Mouse (Mus musculus): Measurements from ENCODE around the gene Spef1.
A peak's percentile ranks its signal among the peaks of the same experiment; 100 is the strongest.

Gene Spef1

GRCm38 (mm10) chr2:131172322-131172721 lies 14.8 kb downstream of the Spef1 start:
- no peak for DNase-seq (ENCODE audit: low read depth)

- peak; percentile 48 for DNase-seq (ENCODE audit: low read depth)
These were observed 15.5 kb downstream of the Spef1 start for GRCm38 (mm10) chr2:131171401-131172104.

GRCm38 (mm10) chr2:131170936-131171335 lies 16.1 kb downstream of the Spef1 start:
- DNase-seq (ENCODE audit: low read depth) = no peak

- no peak for DNase-seq (ENCODE audit: low read depth)
These were observed 18.2 kb downstream of the Spef1 start for GRCm38 (mm10) chr2:131168914-131169313.

- DNase-seq (ENCODE audit: low read depth) = no peak
These were observed 19.1 kb downstream of the Spef1 start for GRCm38 (mm10) chr2:131167984-131168383.

- DNase-seq (ENCODE audit: low read depth) = no peak
These were observed 20.9 kb downstream of the Spef1 start for GRCm38 (mm10) chr2:131166172-131166571.

GRCm38 (mm10) chr2:131163924-131164323 lies 23.2 kb downstream of the Spef1 start:
- DNase-seq (ENCODE audit: low read depth) = no peak

- peak; percentile 62 for DNase-seq (ENCODE audit: low read depth)
These were observed 26.4 kb downstream of the Spef1 start for GRCm38 (mm10) chr2:131160671-131161111.

GRCm38 (mm10) chr2:131159938-131160581 lies 27.0 kb downstream of the Spef1 start, which contains the start of gene 1700037H04Rik:
Gene 1700037H04Rik, minus strand, starts transcription at chr2:131160081.
- peak; percentile 99 for DNase-seq (ENCODE audit: low read depth)

- no peak for DNase-seq (ENCODE audit: low read depth)
These were observed 27.6 kb downstream of the Spef1 start for GRCm38 (mm10) chr2:131159491-131159910.

GRCm38 (mm10) chr2:131156987-131157386 lies 30.1 kb downstream of the Spef1 start:
- no peak for DNase-seq (ENCODE audit: low read depth)

- no peak for DNase-seq (ENCODE audit: low read depth)
These were observed 33.0 kb downstream of the Spef1 start for GRCm38 (mm10) chr2:131154036-131154435.

- DNase-seq (ENCODE audit: low read depth) = no peak
These were observed 34.8 kb downstream of the Spef1 start for GRCm38 (mm10) chr2:131152166-131152730.

GRCm38 (mm10) chr2:131149254-131149578 lies 37.9 kb downstream of the Spef1 start:
- no peak for DNase-seq (ENCODE audit: low read depth)

- DNase-seq (ENCODE audit: low read depth) = no peak
These were observed 38.5 kb downstream of the Spef1 start for GRCm38 (mm10) chr2:131148353-131149253.

- no peak for DNase-seq (ENCODE audit: low read depth)
These were observed 40.1 kb downstream of the Spef1 start for GRCm38 (mm10) chr2:131147043-131147365.

GRCm38 (mm10) chr2:131146193-131147042 lies 40.7 kb downstream of the Spef1 start:
- no peak for DNase-seq (ENCODE audit: low read depth)

- no peak for DNase-seq (ENCODE audit: low read depth)
These were observed 41.5 kb downstream of the Spef1 start for GRCm38 (mm10) chr2:131145536-131145935.

- no peak for DNase-seq (ENCODE audit: low read depth)
These were observed 42.0 kb downstream of the Spef1 start for GRCm38 (mm10) chr2:131145121-131145520.

GRCm38 (mm10) chr2:131143007-131143780 lies 43.9 kb downstream of the Spef1 start:
- no peak for DNase-seq (ENCODE audit: low read depth)

GRCm38 (mm10) chr2:131142592-131142991 lies 44.5 kb downstream of the Spef1 start:
- peak; percentile 59 for DNase-seq (ENCODE audit: low read depth)

All from naive thymus-derived CD4-positive, alpha-beta T cell, adult 2 months (primary cell).